Mouse (Mus musculus): ENCODE measurements around the gene Mrpl42.

DNA sequence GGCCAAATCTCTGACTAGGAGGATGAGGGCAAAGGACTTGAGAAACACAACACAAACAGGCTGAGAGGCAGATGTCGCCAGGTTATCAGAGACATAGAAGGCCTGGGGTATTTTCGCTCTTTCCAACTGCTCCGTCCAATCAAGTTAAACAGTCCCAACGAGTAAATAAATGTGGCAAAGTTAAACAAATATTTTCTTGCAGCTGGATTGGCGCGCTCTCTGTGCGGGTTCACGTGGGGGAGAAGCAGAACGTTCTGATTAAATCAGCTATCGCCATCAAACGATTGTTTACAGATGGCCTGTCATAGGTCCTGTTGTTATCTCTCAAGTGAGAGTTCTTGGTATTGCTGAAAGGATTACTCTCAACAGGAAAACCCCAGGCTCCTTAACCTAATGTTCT, 62.8 kb downstream of the Mrpl42 start:
- TF ChIP-seq POLR2AphosphoS5 (IDR thresholded peaks at IDR 0.05; ENCODE audit: insufficient replicate concordance, low read depth, low read length) (no peak), CTCF (IDR thresholded peaks at IDR 0.05; ENCODE audit: low read depth, low read length) (no peak), GATA1 (IDR thresholded peaks at IDR 0.05; ENCODE audit: borderline replicate concordance, low read length) (no peak), TAL1 (conservative IDR thresholded peaks at IDR 0.05; ENCODE audit: low read depth, low read length) (no peak)
